Mouse (Mus musculus) cerebellum, adult 9-10 months (tissue): ENCODE data around the gene Vdac1.
A peak's percentile ranks its signal among the peaks of the same experiment; 100 is the strongest.
"Not testable (repeated sequence)": the region's sequence is repeated elsewhere in the genome, so short reads cannot be mapped to it uniquely, and the experiment has no call there.

Experiments
- DNase-seq: peaks from one replicate; pipeline ENCODE4 v3.0.0; 2022

The Vdac1 gene

GRCm38 (mm10) chr11:52344991-52345777, 15.5 kb upstream of the Vdac1 start:
- no peak for DNase-seq

DNA sequence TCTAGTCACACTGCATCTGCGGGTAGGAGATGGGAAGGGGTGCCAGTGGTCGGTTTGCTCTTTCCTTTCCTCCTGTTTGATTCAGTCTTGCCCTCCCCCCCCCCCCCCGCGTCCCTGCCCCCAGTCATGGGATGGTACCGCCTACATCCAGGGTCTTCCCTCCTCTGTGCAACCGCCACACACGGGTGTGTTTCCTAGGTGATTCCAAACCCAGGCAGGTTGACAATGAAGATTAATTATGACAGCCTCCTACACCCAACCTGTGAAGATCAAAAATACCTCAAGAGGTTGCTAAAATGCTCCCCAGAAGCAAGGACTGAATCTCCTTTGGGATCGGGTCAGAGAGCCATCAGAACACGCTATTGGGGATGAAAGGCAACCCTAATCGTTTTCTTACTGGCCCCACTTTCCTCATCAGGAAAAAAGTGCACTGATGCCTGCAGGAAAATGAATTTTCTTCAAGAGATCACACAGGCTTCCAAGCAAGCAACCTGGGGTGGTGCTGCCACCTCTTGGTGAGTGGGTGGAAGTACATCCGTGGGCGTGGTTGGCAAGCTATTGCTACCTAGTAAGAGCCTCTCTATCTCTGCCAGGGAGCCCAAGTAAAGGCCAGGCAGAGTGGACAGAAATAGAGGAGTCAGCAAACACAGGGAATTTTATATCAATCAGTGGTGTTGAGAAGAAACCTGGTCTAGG, 14.6 kb upstream of the Vdac1 start:
- peak; percentile 92 for DNase-seq

GRCm38 (mm10) chr11:52346635-52347005, 14.0 kb upstream of the Vdac1 start:
- no peak for DNase-seq

DNA sequence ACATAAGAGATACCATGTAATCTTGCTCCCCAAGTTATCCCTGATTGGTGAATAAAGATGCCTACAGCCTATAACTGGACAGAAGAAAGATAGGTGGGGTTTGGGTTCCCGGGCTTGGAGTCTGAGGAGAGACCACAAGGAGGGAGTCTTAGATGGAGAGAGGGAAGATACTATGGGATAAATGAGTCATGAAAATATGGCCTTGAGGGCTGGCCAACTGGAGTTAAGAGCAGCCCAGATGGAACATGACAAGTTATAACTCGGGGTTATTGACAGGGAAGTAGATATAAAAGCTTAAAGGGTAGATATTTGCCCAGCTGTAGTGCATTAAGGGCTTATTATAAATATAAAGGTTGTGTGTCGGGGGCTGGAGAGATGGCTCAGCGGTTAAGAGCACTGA, 12.5 kb upstream of the Vdac1 start:
- DNase-seq, result no peak

DNA sequence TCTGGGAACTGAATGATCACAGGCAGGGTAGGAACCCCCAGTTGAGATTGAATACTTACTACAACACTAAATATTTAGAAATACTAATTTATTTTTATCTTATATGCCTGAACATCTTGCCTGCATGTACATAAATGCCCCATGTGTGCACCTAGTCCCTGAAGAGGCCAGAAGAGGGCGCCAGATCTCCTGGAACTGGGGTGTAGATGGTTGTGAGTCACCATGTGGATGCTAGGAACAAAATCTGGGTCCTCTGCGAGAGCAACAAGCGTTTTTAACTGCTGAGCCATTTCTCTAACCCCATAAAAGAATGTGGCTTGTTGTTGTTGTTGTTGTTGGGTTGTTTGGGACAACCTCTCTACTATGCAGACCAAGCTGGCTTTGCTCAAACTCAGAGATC, 11.9 kb upstream of the Vdac1 start:
- no peak for DNase-seq

- no peak for DNase-seq
Measured at GRCm38 (mm10) chr11:52350924-52351323, 9.7 kb upstream of the Vdac1 start.

DNA sequence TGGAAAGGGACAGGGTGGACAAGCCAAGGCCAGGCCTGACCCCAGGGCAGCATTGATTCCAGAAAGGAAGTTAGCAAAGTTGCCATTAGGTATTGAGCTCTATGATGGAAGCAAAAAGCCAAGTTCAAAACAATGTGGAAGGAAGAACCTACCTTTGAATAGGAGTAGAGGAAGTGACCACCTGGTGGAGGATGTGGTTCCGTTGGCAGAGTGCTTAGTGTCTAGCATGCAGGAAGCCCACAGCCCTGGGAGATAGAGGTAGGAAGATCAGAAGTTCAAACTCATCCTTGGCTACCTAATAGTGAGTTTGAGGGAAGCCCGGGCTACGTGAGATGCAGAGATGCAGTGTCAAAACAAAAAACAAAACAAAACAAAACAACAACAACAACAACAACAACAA, 8.4 kb upstream of the Vdac1 start:
- no peak for DNase-seq

DNA sequence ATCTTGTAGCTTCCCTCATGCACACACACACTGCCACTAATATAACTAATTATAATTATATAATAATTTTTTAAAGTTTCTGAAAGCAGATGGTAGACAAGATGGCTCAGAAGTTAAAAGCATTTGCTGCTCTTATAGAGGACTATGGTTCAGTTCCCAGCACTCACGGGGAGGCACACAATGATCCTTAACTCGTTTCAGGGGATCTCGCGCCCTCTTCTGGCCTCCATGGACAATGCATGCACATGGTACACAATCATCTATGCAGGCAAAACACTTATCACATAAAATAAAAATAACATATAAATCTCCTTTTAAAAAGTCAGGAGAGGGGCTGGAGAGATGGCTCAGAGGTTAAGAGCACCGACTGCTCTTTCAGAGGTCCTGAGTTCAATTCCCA, 6.0 kb upstream of the Vdac1 start:
- no peak for DNase-seq

- DNase-seq, result no peak
Measured at GRCm38 (mm10) chr11:52355601-52356000, 5.1 kb upstream of the Vdac1 start.

- DNase-seq, result not testable (repeated sequence)
Measured at GRCm38 (mm10) chr11:52357091-52357490, 3.6 kb upstream of the Vdac1 start.

GRCm38 (mm10) chr11:52358520-52358919, 2.1 kb upstream of the Vdac1 start:
- DNase-seq, result no peak

DNA sequence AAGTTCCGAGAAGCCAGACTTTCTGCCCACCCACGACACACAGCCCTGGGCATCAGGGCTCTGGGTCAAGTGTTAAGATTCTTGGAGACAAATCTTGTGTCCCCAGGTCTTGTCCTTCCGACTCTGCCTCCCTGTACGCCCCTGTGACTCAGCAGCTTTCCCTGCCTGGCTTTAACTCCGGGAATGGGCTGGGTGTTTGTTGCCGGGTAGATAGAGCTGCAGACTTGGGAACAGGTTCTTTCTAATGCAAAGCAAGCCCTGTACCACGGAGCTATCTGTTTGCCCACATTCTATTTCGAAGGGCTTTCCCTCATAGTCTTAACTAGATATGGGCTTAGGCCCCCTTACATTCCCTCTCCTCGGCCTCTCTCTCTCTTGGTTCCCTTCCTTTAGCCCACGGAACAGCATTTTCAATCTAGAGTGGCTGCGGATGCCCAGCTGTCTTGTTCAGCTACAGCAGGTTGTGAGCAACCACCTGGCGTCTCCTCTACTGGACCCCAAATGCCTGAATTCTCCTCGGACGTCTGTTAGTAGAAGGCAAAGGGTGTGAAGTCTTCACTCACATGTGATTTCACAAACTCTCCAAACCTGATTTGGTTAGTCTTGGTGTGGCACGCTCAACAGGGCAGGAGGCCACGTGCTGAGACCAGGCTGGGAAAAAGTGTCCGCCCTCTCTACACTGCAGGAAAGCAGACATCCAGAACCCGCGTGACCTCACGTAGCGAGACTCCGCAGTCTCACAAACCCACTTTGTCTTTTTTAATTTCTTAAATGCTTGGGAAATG, 782 bp upstream of the Vdac1 start:
- peak; percentile 75 for DNase-seq

- no peak for DNase-seq
Measured at GRCm38 (mm10) chr11:52361287-52361921, 744 bp downstream of the Vdac1 start.

GRCm38 (mm10) chr11:52364376-52364775, 3.7 kb downstream of the Vdac1 start:
- DNase-seq, result no peak

- no peak for DNase-seq
Measured at GRCm38 (mm10) chr11:52365143-52365542, 4.5 kb downstream of the Vdac1 start.

DNA sequence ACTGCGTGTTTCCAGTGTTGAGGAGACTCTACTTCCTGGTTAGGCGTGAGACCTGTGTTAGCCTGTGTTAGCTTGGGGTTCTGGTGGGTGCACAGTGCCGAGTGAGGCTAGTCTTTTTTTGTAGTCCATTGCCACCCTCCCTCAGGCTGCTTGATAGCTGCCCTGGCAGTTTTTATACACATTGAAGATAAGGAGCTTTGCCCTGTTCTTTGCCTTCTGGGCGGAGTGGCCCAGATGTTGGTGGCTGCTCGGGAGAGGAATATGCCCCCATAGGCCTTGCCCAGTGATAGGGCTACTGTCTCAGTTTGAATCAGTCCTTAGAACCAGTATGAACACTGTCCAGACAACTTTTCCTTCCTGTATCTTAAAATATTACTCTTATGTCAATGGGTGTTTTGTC, 5.7 kb downstream of the Vdac1 start:
- no peak for DNase-seq

- no peak for DNase-seq
Measured at GRCm38 (mm10) chr11:52368176-52368985, 7.7 kb downstream of the Vdac1 start.

DNA sequence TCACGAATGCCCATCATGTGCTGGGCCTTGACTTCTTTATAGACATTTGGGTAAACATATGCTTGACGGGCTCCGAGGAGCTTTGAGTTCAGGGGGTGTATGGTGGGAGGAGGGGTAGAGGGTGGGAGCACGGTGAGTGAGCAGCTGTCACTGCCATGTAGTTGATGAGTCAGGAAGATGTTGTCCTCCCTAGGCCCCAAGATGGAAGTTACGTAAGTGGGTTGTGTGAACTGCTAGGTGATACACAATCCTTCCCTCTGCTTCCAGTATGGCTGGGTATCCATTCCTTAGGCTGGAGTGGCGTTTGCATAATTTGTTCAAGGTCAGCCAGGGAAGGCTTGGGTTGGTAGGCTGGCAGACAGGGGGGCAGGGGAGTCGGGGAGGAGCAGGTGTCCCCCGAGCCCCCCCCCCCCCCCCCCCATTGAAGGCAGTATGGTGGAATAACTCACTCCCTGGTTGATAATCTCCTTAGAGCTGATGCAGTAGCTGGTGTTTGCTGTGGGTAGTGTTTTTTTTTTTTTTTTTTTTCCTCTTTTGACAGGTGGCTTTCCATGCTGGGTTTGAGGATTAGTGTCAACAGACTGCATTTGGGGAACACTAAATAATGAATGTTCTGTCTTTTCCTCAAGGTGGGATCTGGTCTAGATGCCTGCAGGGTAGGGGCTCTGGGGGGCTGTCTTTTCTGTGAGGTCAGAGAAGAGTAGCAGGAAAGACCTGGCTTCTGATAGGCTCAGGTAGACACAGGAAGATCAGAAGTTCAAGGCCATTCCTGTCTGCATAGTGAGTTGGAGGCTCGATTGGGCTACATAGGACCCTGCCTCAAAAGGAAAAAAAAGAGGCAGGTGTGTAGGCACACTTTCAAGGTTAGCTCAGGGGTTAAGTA, 8.8 kb downstream of the Vdac1 start:
- DNase-seq, result no peak

DNA sequence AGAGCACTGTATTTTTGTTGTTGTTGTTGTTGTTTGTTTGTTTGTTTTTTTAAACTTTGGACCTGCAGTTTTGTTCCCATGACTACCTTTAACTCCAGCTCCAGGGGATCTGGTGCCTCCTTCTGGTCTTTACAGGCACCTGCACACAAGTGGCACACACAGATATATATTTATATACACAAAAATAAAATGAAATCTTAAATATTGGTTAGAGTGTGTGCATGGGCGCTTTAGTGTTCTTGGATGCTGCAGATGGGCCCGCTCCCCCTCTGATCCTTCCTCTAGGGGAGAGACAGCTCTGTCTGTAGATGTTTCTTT, 9.4 kb downstream of the Vdac1 start:
- no peak for DNase-seq

GRCm38 (mm10) chr11:52370538-52370937, 9.9 kb downstream of the Vdac1 start:
- peak; percentile 78 for DNase-seq

- DNase-seq, result no peak
Measured at GRCm38 (mm10) chr11:52373841-52374240, 13.2 kb downstream of the Vdac1 start.

GRCm38 (mm10) chr11:52374340-52374739, 13.7 kb downstream of the Vdac1 start:
- no peak for DNase-seq
